Mouse (Mus musculus): ENCODE data around the gene Zfp36l2. TPM values are rescaled to one million over a fixed set of nuclear protein-coding genes. Genes with fewer than 3 reads are reported as not detected.
"Not testable (repeated sequence)": the region's sequence is repeated elsewhere in the genome, so short reads cannot be mapped to it uniquely, and the experiment has no call there.

The Zfp36l2 gene
- polyA plus RNA-seq, 1 experiment: 7.9 TPM

GRCm38 (mm10) chr17:84224217-84224887 lies 36.6 kb upstream of the Zfp36l2 start:
- H3K36me3 ChIP-seq (ENCODE audit: control insufficient read depth): peaks cover 76% of the 10 kb centered on the region
- no peak for TF ChIP-seq TAL1 (IDR thresholded peaks at IDR 0.05; ENCODE audit: low read length)
- TF ChIP-seq GATA1 (IDR thresholded peaks at IDR 0.05; ENCODE audit: low read length): no peak
- no peaks in the 10 kb centered on the region for H3K27me3 ChIP-seq (ENCODE audit: control insufficient read depth)
- H3K9me3 ChIP-seq (ENCODE audit: control insufficient read depth, low read length): no peaks in the 10 kb centered on the region
- H3K4me1 ChIP-seq (ENCODE audit: control insufficient read depth): peaks cover 13% of the 10 kb centered on the region
- no peak overlapping the region for H3K4me3 ChIP-seq (replicated peaks)

GRCm38 (mm10) chr17:84218841-84219240 lies 31.1 kb upstream of the Zfp36l2 start:
- H3K27me3 ChIP-seq (ENCODE audit: control insufficient read depth); H3K9me3 ChIP-seq (ENCODE audit: control insufficient read depth, low read length); H3K4me3 ChIP-seq (replicated peaks): not testable (repeated sequence)
- Histone ChIP-seq H3K36me3 (ENCODE audit: control insufficient read depth) (peaks cover 57% of the 10 kb centered on the region), H3K4me1 (ENCODE audit: control insufficient read depth) (peaks cover 21% of the 10 kb centered on the region)

- H3K27me3 ChIP-seq (ENCODE audit: control insufficient read depth): no peaks in the 10 kb centered on the region
- peaks cover 21% of the 10 kb centered on the region for H3K4me1 ChIP-seq (ENCODE audit: control insufficient read depth)
- H3K9me3 ChIP-seq (ENCODE audit: control insufficient read depth, low read length): no peaks in the 10 kb centered on the region
- H3K36me3 ChIP-seq (ENCODE audit: control insufficient read depth): peaks cover 50% of the 10 kb centered on the region
- TF ChIP-seq GATA1 (IDR thresholded peaks at IDR 0.05; ENCODE audit: low read length) (no peak), TAL1 (IDR thresholded peaks at IDR 0.05; ENCODE audit: low read length) (no peak)
- H3K4me3 ChIP-seq (replicated peaks): no peak overlapping the region
Measured at GRCm38 (mm10) chr17:84217696-84218095, 29.9 kb upstream of the Zfp36l2 start.

- peaks cover 21% of the 10 kb centered on the region for H3K4me1 ChIP-seq (ENCODE audit: control insufficient read depth)
- H3K27me3 ChIP-seq (ENCODE audit: control insufficient read depth): no peaks in the 10 kb centered on the region
- H3K9me3 ChIP-seq (ENCODE audit: control insufficient read depth, low read length): no peaks in the 10 kb centered on the region
- TF ChIP-seq TAL1 (IDR thresholded peaks at IDR 0.05; ENCODE audit: low read length): no peak
- no peak for TF ChIP-seq GATA1 (IDR thresholded peaks at IDR 0.05; ENCODE audit: low read length)
- H3K36me3 ChIP-seq (ENCODE audit: control insufficient read depth): peaks cover 39% of the 10 kb centered on the region
- no peak overlapping the region for H3K4me3 ChIP-seq (replicated peaks)
Measured at GRCm38 (mm10) chr17:84215264-84215960, 27.7 kb upstream of the Zfp36l2 start.

- H3K4me3 ChIP-seq (replicated peaks): no peak overlapping the region
- peaks cover 27% of the 10 kb centered on the region for H3K36me3 ChIP-seq (ENCODE audit: control insufficient read depth)
- H3K9me3 ChIP-seq (ENCODE audit: control insufficient read depth, low read length): no peaks in the 10 kb centered on the region
- peaks cover 4% of the 10 kb centered on the region for H3K4me1 ChIP-seq (ENCODE audit: control insufficient read depth)
- no peak for TF ChIP-seq TAL1 (IDR thresholded peaks at IDR 0.05; ENCODE audit: low read length)
- no peak for TF ChIP-seq GATA1 (IDR thresholded peaks at IDR 0.05; ENCODE audit: low read length)
- H3K27me3 ChIP-seq (ENCODE audit: control insufficient read depth): no peaks in the 10 kb centered on the region
Measured at GRCm38 (mm10) chr17:84213464-84213863, 25.7 kb upstream of the Zfp36l2 start.

GRCm38 (mm10) chr17:84207611-84208010 lies 19.9 kb upstream of the Zfp36l2 start:
- no peaks in the 10 kb centered on the region for H3K27me3 ChIP-seq (ENCODE audit: control insufficient read depth)
- H3K4me1 ChIP-seq (ENCODE audit: control insufficient read depth): no peaks in the 10 kb centered on the region
- H3K4me3 ChIP-seq (replicated peaks): no peak overlapping the region
- TF ChIP-seq TAL1 (IDR thresholded peaks at IDR 0.05; ENCODE audit: low read length) (no peak), GATA1 (IDR thresholded peaks at IDR 0.05; ENCODE audit: low read length) (no peak)
- H3K9me3 ChIP-seq (ENCODE audit: control insufficient read depth, low read length): no peaks in the 10 kb centered on the region
- peaks cover 25% of the 10 kb centered on the region for H3K36me3 ChIP-seq (ENCODE audit: control insufficient read depth)

GRCm38 (mm10) chr17:84206239-84206638 lies 18.5 kb upstream of the Zfp36l2 start:
- H3K4me3 ChIP-seq (replicated peaks): no peak overlapping the region
- no peaks in the 10 kb centered on the region for H3K4me1 ChIP-seq (ENCODE audit: control insufficient read depth)
- H3K9me3 ChIP-seq (ENCODE audit: control insufficient read depth, low read length): no peaks in the 10 kb centered on the region
- H3K27me3 ChIP-seq (ENCODE audit: control insufficient read depth): no peaks in the 10 kb centered on the region
- peaks cover 21% of the 10 kb centered on the region for H3K36me3 ChIP-seq (ENCODE audit: control insufficient read depth)
- TF ChIP-seq TAL1 (IDR thresholded peaks at IDR 0.05; ENCODE audit: low read length) (no peak), GATA1 (IDR thresholded peaks at IDR 0.05; ENCODE audit: low read length) (no peak)

GRCm38 (mm10) chr17:84204962-84205361 lies 17.2 kb upstream of the Zfp36l2 start:
- no peak for TF ChIP-seq TAL1 (IDR thresholded peaks at IDR 0.05; ENCODE audit: low read length)
- TF ChIP-seq GATA1 (IDR thresholded peaks at IDR 0.05; ENCODE audit: low read length): no peak
- H3K27me3 ChIP-seq (ENCODE audit: control insufficient read depth): no peaks in the 10 kb centered on the region
- 0 out of 2 replicates have a peak, but pooled peaks cover 2% of the 10 kb centered on the region for H3K4me1 ChIP-seq (ENCODE audit: control insufficient read depth)
- no peaks in the 10 kb centered on the region for H3K9me3 ChIP-seq (ENCODE audit: control insufficient read depth, low read length)
- H3K4me3 ChIP-seq (replicated peaks): no peak overlapping the region
- H3K36me3 ChIP-seq (ENCODE audit: control insufficient read depth): peaks cover 24% of the 10 kb centered on the region

- Histone ChIP-seq H3K36me3 (ENCODE audit: control insufficient read depth) (peaks cover 22% of the 10 kb centered on the region), H3K4me1 (ENCODE audit: control insufficient read depth) (peaks cover 3% of the 10 kb centered on the region; the same call in 1 of the 2 replicates), H3K4me3 (replicated peaks) (no peak overlapping the region), H3K9me3 (ENCODE audit: control insufficient read depth, low read length) (no peaks in the 10 kb centered on the region), H3K27me3 (ENCODE audit: control insufficient read depth) (no peaks in the 10 kb centered on the region)
- no peak for TF ChIP-seq TAL1 (IDR thresholded peaks at IDR 0.05; ENCODE audit: low read length)
- TF ChIP-seq GATA1 (IDR thresholded peaks at IDR 0.05; ENCODE audit: low read length): no peak
Measured at GRCm38 (mm10) chr17:84203340-84203739, 15.6 kb upstream of the Zfp36l2 start.

Measured in erythroblast, embryonic 14.5 days (primary cell).